Mouse (Mus musculus) intestine, embryonic 14.5 days (tissue): ENCODE results near the gene Tmem131. TPM values are rescaled to one million over a fixed set of nuclear protein-coding genes. Genes with fewer than 3 reads are reported as not detected.

Experiments used
- ATAC-seq: fragments of 200-750 bp; cut with Nextera tagmentation; replicated peaks from 2 replicates; pipeline ENCODE4 v1.8.0; 2017; ENCODE audit warnings: low read depth, moderate number of reproducible peaks, moderate TSS enrichment, moderate library complexity; ENCODE audit not compliant: low FRiP score, low TSS enrichment
- DNase-seq: peaks from one replicate; pipeline ENCODE4 v3.0.0-alpha.2; 2018; ENCODE audit warnings: low spot score
- H3K27ac ChIP-seq: fragments of 300-500 bp; sonication (generic); 2 replicates; pipeline ENCODE4 v1.5.1; 2014; ENCODE audit warnings: low read depth, mild to moderate bottlenecking, control low read depth
- H3K27me3 ChIP-seq: fragments of 300-500 bp; sonication (generic); replicated peaks from 2 replicates; pipeline ENCODE4 v1.6.1; 2014; ENCODE audit warnings: low read length, control low read depth; ENCODE audit not compliant: control insufficient read depth, insufficient read depth
- H3K36me3 ChIP-seq: fragments of 300-500 bp; sonication (generic); 2 replicates; pipeline ENCODE4 v1.6.1; 2014; ENCODE audit warnings: low read length, control low read depth; ENCODE audit not compliant: control insufficient read depth, insufficient read depth
- H3K4me1 ChIP-seq: fragments of 300-500 bp; sonication (generic); replicated peaks from 2 replicates; pipeline ENCODE4 v1.6.1; 2014; ENCODE audit warnings: low read length, control low read depth, mixed read lengths; ENCODE audit not compliant: control insufficient read depth, insufficient read depth
- H3K4me2 ChIP-seq: fragments of 300-500 bp; sonication (generic); 2 replicates; pipeline ENCODE4 v1.6.1; 2014; ENCODE audit warnings: low read length
- H3K4me3 ChIP-seq: fragments of 300-500 bp; sonication (generic); 2 replicates; pipeline ENCODE4 v1.5.1; 2014; ENCODE audit warnings: low read depth, low read length, control low read depth, mixed read lengths
- H3K9ac ChIP-seq: fragments of 300-500 bp; sonication (generic); 2 replicates; pipeline ENCODE4 v1.6.1; 2014; ENCODE audit warnings: mild to moderate bottlenecking, low read length
- H3K9me3 ChIP-seq: fragments of 300-500 bp; sonication (generic); 2 replicates; pipeline ENCODE4 v1.6.1; 2016; ENCODE audit warnings: low read length, control low read depth; ENCODE audit not compliant: control insufficient read depth
- WGBS: fragments of 180-500 bp; shearing (Covaris S2); extraction: QIAGEN DNeasy Blood & Tissue Kit; methylation state at CpG from one replicate; pipeline ENCODE4 v1.1.7; 2014; 5-methylcytosine and 5-hydroxymethylcytosine counted together
- polyA plus RNA-seq: library from polyadenylated mRNA; unstranded; fragments of >200 nt; fragmentation: Nextera tagmentation; extraction: Ambion mirVana; gene quantifications from 2 replicates; pipeline ENCODE4 v1.2.1, GENCODE M21; 2014

Gene Tmem131
- polyA plus RNA-seq, 1 experiment from 2014 or later = 28.6 TPM

GRCm38 (mm10) chr1:36940381-36940762, 3.1 kb downstream of the Tmem131 start:
- peak overlapping the region; percentile 96 for H3K4me3 ChIP-seq
- peak overlapping the region; percentile 98 for H3K9ac ChIP-seq
- H3K9me3 ChIP-seq = no peaks in the 10 kb centered on the region
- DNase-seq (no peak), ATAC-seq (no peak)
- H3K4me1 ChIP-seq = peaks cover 15% of the 10 kb centered on the region
- 55% methylated on average over 3 of the region's 3 CpGs for WGBS
- peak overlapping the region; percentile 92 for H3K27ac ChIP-seq
- no peaks in the 10 kb centered on the region for H3K27me3 ChIP-seq
- H3K4me2 ChIP-seq = peak overlapping the region; percentile 69
- no peaks in the 10 kb centered on the region for H3K36me3 ChIP-seq

- Histone ChIP-seq H3K4me1 (peaks cover 18% of the 10 kb centered on the region), H3K27ac (peak overlapping the region; percentile 92), H3K36me3 (no peaks in the 10 kb centered on the region), H3K4me3 (peak overlapping the region; percentile 96), H3K9ac (peak overlapping the region; percentile 98), H3K4me2 (peak overlapping the region; percentile 69), H3K9me3 (no peaks in the 10 kb centered on the region), H3K27me3 (no peaks in the 10 kb centered on the region)
- DNase-seq (peak; percentile 96), ATAC-seq (peak; percentile 97)
- under 1% methylated on average over 73 of the region's 79 CpGs for WGBS
Measured at GRCm38 (mm10) chr1:36939506-36940380, 3.7 kb downstream of the Tmem131 start.

GRCm38 (mm10) chr1:36938801-36939286, 4.6 kb downstream of the Tmem131 start:
- H3K36me3 ChIP-seq = no peaks in the 10 kb centered on the region
- under 1% methylated on average over 57 of the region's 59 CpGs for WGBS
- peak; percentile 6; the same call in 1 of the 2 replicates for ATAC-seq

GRCm38 (mm10) chr1:36938348-36938747, 5.1 kb downstream of the Tmem131 start:
- Histone ChIP-seq H3K9ac (peak overlapping the region; percentile 98), H3K27ac (peak overlapping the region; percentile 92), H3K4me2 (peak overlapping the region; percentile 67), H3K4me1 (peaks cover 21% of the 10 kb centered on the region), H3K9me3 (no peaks in the 10 kb centered on the region), H3K36me3 (no peaks in the 10 kb centered on the region), H3K27me3 (no peaks in the 10 kb centered on the region), H3K4me3 (peak overlapping the region; percentile 96)
- no peak for ATAC-seq
- DNase-seq = no peak
- 2% methylated on average over 9 of the region's 9 CpGs for WGBS

More at GRCm38 (mm10) chr1:36938801-36939286, 4.6 kb downstream of the Tmem131 start:
- no peaks in the 10 kb centered on the region for H3K27me3 ChIP-seq
- peak overlapping the region; percentile 67 for H3K4me2 ChIP-seq
- DNase-seq = peak; percentile 71
- H3K9ac ChIP-seq = peak overlapping the region; percentile 98
- no peaks in the 10 kb centered on the region for H3K9me3 ChIP-seq
- H3K4me3 ChIP-seq = peak overlapping the region; percentile 96
- peak overlapping the region; percentile 92 for H3K27ac ChIP-seq
- peaks cover 21% of the 10 kb centered on the region for H3K4me1 ChIP-seq

- H3K9ac ChIP-seq = peak overlapping the region; percentile 98
- 23% methylated on average over 3 of the region's 3 CpGs for WGBS
- H3K4me1 ChIP-seq = peaks cover 21% of the 10 kb centered on the region
- no peaks in the 10 kb centered on the region for H3K27me3 ChIP-seq
- peak overlapping the region; percentile 67 for H3K4me2 ChIP-seq
- H3K36me3 ChIP-seq = no peaks in the 10 kb centered on the region
- no peaks in the 10 kb centered on the region for H3K9me3 ChIP-seq
- ATAC-seq (no peak), DNase-seq (no peak)
- no peak overlapping the region for H3K27ac ChIP-seq
- peak overlapping the region; percentile 96 for H3K4me3 ChIP-seq
Measured at GRCm38 (mm10) chr1:36937648-36938047, 5.8 kb downstream of the Tmem131 start.

- Histone ChIP-seq H3K27me3 (no peaks in the 10 kb centered on the region), H3K4me2 (peak overlapping the region; percentile 67), H3K27ac (no peak overlapping the region), H3K9me3 (no peaks in the 10 kb centered on the region), H3K4me1 (peaks cover 21% of the 10 kb centered on the region), H3K36me3 (no peaks in the 10 kb centered on the region), H3K4me3 (peak overlapping the region; percentile 96), H3K9ac (no peak overlapping the region)
- DNase-seq = no peak
- WGBS = 48% methylated on average over 2 of the region's 2 CpGs
- ATAC-seq = no peak
Measured at GRCm38 (mm10) chr1:36937015-36937414, 6.5 kb downstream of the Tmem131 start.

GRCm38 (mm10) chr1:36936567-36936966, 6.9 kb downstream of the Tmem131 start:
- Histone ChIP-seq H3K4me2 (peak overlapping the region; percentile 67), H3K36me3 (no peaks in the 10 kb centered on the region), H3K4me1 (peaks cover 21% of the 10 kb centered on the region), H3K27ac (no peak overlapping the region), H3K9me3 (no peaks in the 10 kb centered on the region), H3K9ac (no peak overlapping the region), H3K27me3 (no peaks in the 10 kb centered on the region), H3K4me3 (peak overlapping the region; percentile 96; the same call in 1 of the 2 replicates)
- DNase-seq = no peak
- no peak for ATAC-seq
- 63% methylated on average over 7 of the region's 7 CpGs for WGBS

GRCm38 (mm10) chr1:36934778-36935177, 8.7 kb downstream of the Tmem131 start:
- no peaks in the 10 kb centered on the region for H3K9me3 ChIP-seq
- H3K9ac ChIP-seq = no peak overlapping the region
- H3K27ac ChIP-seq = no peak overlapping the region
- no peaks in the 10 kb centered on the region for H3K27me3 ChIP-seq
- H3K4me2 ChIP-seq = peak overlapping the region; percentile 2; the same call in 1 of the 2 replicates
- 61% methylated on average over 6 of the region's 6 CpGs for WGBS
- DNase-seq = no peak
- peaks cover 21% of the 10 kb centered on the region for H3K4me1 ChIP-seq
- no peak overlapping the region for H3K4me3 ChIP-seq
- no peak for ATAC-seq
- no peaks in the 10 kb centered on the region for H3K36me3 ChIP-seq
